Mouse (Mus musculus) ES-Bruce4 (cell line): ENCODE measurements around the gene Cmip.
A peak's percentile ranks its signal among the peaks of the same experiment; 100 is the strongest.

ENCODE experiments used
- CTCF ChIP-seq: IDR thresholded peaks from one replicate; pipeline ENCODE4 v1.8.1; 2011; ENCODE audit warnings: low read depth, low read length
- EP300 ChIP-seq: IDR thresholded peaks from 2 replicates; pipeline ENCODE4 v1.6.1; 2011; ENCODE audit warnings: low read depth, low read length; ENCODE audit not compliant: insufficient read depth
- POLR2A ChIP-seq: IDR thresholded peaks from one replicate; pipeline ENCODE4 v1.8.1; 2011; ENCODE audit warnings: low read length; ENCODE audit not compliant: insufficient read depth

GRCm38 (mm10) chr8:117386142-117386541 lies 129.3 kb downstream of the Cmip start:
- TF ChIP-seq POLR2A (no peak), CTCF (peak; percentile 51), EP300 (no peak)
